Mouse (Mus musculus) adrenal gland, postnatal 10 days (tissue): ENCODE measurements at regions not wholly inside any gene's neighbourhood (a gene's known extent, or its start where the extent isn't known, plus 50 kb on each side); places are given as distances from the start of the nearest gene placed in this dataset.

Experiments
- DNase-seq: peaks from one replicate; pipeline ENCODE4 v3.0.0; 2021; ENCODE audit warnings: mixed read lengths

GRCm38 (mm10) chr14:112895561-112895960, 418.8 kb upstream of the Tpm3-rs7 start:
- DNase-seq, result peak; percentile 7

GRCm38 (mm10) chr14:112901171-112901570, 413.2 kb upstream of the Tpm3-rs7 start:
- DNase-seq, result no peak

- DNase-seq, result no peak
Observed at GRCm38 (mm10) chr14:112917148-112917547, 397.3 kb upstream of the Tpm3-rs7 start.
